Mouse (Mus musculus) gastrocnemius, adult 18-20 months (tissue): ENCODE data around the gene Nr3c2. TPM values are rescaled to one million over a fixed set of nuclear protein-coding genes. Genes with fewer than 3 reads are reported as not detected.

Experiments
- DNase-seq: peaks from one replicate; pipeline ENCODE4 v3.0.0; 2021; ENCODE audit warnings: low spot score
- total RNA-seq, 2 experiments: library from RNA; stranded (reverse); gene quantifications; 2 replicates each; pipeline ENCODE4 v1.2.3; 2021

The Nr3c2 gene
- total RNA-seq, 2 experiments from 2014 or later: 16.4 to 19.3 TPM

DNA sequence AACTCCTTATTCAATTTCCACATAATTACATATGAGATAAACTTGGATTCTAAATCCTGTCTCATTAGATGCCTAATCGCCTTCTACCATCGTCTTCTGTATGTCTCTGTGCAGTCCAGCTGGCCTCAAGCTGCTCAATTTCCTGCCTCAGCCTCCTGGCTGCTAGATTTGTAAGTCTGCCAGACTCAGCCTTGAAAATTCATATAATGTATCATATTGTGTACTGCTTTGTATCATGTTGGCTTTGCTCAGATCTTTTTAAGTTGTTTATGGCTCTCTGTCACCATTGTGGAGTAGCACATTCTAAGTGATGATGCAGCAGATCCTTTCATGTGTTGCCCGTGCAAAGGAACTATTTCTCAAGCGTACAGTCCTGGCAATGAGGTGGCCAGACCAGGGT is 71.9 kb downstream of the Nr3c2 start:
- DNase-seq: no peak

DNA sequence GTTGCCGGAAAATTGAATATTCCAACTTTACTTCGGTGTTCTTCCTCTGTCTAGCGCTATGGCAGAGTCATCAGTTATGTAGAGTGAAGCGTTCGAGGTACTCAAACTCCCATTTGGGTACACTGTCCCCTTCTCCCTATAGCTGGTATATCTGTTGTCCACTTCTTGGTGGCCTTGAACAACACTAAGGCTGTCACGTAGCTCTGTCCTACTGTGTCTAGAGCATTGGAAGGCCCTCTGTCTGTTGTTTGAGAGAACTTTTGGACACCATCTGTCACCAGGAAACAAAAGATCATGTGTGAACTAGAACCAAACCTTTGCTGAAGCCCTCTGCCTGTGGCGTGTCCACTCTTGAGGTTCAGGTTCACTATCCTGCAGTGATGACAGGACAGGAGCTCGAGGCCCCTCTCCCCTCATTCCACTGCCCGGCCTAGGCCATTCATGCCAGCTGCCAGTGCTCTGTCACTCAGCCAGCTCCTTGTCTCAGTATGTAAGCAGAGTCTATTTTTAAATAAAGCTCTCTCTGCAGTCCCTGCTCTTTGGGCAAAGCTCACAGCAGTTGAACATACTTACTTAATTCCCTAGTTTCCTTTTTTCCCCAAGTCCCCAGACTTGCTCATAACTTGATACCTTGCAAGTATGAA is 72.6 kb downstream of the Nr3c2 start:
- peak; percentile 46 for DNase-seq

DNA sequence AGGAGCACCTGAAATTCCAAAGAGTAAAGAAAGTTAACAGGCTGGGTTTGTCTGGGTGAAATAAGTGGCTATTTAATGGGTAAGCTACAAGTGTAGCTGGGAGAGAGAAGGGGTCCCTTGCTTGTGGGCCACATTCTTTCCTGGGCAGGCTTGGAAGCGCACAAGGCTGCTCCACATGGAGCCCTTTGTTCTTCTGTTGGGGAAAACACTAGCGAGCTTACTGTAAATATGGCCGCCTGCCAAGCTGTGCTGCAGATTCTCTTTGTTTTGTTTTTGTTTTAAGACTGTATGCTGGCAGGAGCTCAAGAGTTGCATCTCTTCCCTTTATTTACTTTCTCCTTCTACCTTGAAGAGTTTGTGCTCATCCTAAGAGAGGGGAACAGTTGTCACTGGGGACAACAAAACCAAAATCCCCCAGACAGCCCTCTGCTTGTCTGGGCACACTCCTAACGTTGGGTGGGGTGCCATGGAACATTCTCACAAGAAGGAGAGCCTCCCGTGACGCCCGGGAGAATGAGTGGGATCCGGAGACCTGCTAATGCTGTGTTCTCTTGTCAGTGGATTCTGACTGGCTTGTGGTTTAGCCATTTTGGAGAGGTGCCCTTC is 73.8 kb downstream of the Nr3c2 start:
- DNase-seq: no peak

DNA sequence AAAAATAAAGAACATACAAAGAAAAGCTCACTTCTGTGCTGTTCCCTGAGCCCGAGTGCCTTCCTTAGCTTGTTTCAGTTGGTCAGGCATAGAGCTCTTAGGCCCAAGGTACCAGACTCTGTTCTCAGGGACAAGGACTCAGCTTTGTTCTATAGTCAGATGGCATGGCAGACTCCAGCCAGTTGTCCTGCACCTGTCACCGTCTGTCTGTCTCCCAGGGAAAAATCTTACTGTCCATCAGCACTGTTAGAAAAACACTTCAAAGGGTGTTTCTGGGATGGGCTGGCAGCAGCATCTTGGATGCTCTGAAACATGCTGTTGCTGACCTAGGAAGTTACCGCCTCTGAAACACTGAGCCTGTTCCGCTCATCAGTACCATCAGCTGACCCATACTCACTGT is 78.7 kb downstream of the Nr3c2 start:
- no peak for DNase-seq

DNA sequence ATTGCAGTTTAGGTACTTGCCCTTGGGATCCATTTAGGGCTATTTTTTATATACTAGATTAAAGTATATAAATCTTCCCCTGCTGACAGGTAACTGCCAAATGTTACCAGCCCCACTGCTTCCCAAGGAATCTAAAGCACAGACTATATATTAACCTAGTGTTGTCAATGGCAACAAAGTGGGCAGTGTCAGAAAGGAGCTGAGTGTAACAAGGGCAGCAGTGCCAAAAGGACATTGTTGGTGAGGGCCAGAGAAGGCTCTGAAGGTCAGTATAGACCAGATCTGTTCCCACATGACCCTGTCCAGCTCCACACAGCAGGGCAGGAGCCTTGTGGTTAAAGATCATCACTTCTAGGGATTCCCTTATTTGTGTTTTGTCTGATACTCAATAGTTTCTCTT is 84.8 kb downstream of the Nr3c2 start:
- no peak for DNase-seq

DNA sequence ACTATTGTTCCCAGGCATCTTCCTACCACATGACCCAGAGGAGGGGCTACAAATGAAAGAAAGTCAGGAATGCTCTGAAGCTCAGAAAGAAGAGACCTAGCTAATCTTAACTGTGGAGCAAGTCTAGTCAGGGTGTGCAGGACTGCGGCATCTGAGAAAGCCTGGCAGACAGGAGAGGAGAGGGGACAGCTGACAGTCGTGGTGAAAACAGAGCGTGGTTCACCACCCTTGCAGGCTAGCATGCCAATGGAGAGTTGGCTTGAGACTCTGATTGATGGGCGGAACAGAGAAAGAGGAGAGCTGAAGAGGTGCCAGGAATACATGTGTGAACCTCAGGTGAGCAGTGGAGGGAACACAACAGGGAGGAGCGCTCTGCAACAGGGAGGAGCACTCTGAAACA is 85.6 kb downstream of the Nr3c2 start:
- no peak for DNase-seq

- peak; percentile 28 for DNase-seq
Measured at GRCm38 (mm10) chr8:76987876-76988275, 88.6 kb downstream of the Nr3c2 start.

- DNase-seq: no peak
Measured at GRCm38 (mm10) chr8:76998276-76998675, 99.0 kb downstream of the Nr3c2 start.

DNA sequence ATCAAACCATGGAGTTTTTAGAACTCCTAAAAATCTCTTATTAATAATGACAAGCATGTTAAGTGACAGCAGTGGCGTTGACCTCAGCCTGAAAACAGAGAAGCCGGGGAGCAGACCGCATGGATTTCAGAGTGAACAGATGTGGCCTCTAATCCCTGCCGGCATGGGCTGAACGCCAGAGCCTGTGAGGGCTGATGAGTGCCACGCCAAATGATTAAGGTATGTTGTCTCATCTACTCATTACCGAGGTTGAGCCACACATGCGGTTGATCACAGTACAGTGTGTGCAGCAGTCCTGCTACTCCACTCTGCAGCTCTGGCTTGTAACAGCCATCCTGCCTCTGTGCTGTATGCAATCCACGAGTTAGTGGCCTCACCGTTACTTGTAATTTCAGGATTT is 110.2 kb downstream of the Nr3c2 start:
- peak; percentile 22 for DNase-seq

DNA sequence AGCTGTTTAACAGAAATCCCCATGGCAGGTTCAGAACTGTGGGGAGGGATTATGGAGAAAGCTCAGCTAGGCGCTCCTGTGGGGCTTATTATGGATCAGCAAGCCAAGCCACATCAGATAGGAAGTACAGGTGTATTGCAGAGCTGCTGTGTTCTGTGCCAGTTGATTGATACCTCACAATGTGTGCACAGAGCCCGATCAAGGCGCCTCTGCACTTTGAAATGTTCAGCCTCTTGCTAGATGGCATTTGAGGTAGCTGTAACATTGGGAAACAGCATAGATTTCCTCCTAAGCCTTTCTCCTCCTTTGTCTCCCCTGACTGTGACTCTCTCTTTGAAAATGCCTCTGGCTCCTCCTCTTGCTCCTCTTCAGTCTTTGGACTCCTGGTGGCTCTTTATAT is 112.7 kb downstream of the Nr3c2 start:
- no peak for DNase-seq

GRCm38 (mm10) chr8:77012641-77013040 is 113.4 kb downstream of the Nr3c2 start:
- DNase-seq: no peak

GRCm38 (mm10) chr8:77016713-77017112 is 117.5 kb downstream of the Nr3c2 start:
- no peak for DNase-seq

- peak; percentile 42 for DNase-seq
Measured at GRCm38 (mm10) chr8:77023837-77024710, 124.8 kb downstream of the Nr3c2 start.

DNA sequence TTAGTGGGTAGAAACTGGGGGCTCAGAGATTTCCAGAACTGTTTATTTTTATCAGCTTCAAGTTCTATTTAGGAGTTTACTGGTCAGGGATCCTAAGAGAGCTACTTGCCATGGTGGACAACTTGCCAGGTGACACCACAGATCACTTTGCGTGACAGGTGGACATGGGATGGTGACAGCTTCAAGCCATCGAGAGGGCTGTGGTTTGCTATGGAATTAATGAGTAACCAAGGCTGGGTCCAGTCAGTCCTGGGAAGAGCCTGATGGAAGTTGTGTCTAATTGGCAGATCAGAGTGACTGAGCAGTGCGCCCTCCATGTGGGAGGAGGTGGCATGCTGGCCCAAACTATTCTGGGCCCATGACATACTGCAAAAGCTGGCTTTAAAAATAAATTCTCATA is 132.0 kb downstream of the Nr3c2 start:
- peak; percentile 54 for DNase-seq

- no peak for DNase-seq
Measured at GRCm38 (mm10) chr8:77033706-77034464, 134.6 kb downstream of the Nr3c2 start.

DNA sequence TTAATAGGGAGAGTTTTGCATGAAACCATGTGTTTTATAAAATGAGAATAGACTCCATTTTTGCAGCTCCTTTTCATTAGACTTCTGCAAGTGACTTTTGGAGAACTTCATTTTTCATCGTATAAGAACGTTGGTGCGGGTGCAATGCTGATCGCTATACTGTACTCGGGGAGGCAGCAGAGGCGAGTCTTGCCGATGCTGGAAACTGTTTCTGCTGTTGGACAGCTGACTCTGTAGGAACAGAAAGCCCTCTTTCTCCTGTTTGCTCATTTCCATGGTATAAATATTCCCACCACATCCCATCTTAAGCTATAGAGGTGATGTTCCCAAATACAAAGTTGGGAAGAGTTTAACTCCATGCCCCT is 135.2 kb downstream of the Nr3c2 start:
- DNase-seq: no peak

DNA sequence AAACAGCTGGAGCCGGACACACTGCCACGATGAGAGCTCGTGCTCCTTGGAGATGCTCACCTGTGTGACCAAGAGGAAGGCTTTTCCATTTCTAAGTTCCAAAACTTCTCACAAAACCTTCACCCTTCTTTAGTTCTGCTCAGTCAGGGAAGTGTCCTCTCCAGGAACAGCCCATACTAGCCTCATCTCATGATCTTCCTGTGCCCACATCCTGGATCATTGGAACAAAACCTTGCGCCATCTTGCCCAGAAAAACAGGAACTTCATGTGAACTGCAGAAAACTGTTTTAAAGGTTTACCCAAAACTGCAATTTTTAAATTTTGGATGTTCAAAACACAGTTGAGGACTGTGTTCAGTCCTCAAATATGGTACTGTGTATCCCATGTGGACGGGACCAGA is 142.0 kb downstream of the Nr3c2 start:
- DNase-seq: no peak

DNA sequence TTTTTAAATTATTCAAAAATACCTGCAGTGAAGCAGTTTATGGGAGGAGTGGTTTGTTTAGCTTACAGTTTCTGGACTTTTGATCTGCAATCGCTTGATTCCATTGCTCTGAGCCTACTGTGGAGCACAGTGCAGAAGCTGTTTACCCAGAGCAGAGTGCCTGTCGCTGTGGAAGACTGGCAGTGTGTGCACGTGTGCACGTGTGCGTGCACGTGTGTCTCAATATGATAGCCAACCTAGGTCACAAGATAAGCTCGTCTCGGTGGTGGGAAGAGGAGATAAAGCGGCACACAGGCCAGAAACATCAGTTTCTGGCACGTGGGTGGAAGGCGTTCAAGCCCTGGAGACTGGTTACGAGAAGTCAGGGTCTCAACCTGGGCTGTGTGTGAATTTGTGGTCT is 145.6 kb downstream of the Nr3c2 start:
- no peak for DNase-seq

DNA sequence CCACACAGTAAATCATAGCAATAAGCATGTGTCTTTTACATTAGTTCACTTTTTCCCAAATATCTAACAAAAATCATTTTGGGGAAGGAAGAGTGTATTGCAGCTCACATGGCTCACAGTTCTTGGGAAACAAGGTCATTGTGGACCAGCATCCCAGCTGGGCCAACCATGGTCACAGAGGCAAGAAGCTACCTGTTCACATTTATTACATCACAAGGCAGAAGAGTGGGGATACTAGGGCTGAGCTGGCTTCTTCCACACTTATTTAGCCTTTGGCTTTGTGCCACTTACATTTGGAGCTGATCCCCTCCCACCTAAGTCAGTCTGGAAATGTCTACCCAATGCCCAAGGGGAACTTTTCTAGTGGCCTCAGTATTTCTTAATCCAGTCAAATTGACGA is 146.5 kb downstream of the Nr3c2 start:
- DNase-seq: no peak

- DNase-seq: no peak
Measured at GRCm38 (mm10) chr8:77046217-77046616, 147.0 kb downstream of the Nr3c2 start.

GRCm38 (mm10) chr8:77046731-77047130 is 147.5 kb downstream of the Nr3c2 start:
- no peak for DNase-seq
